Mouse (Mus musculus) layer of hippocampus, postnatal 25 days (tissue): ENCODE measurements around the gene F2rl1. TPM values are rescaled to one million over a fixed set of nuclear protein-coding genes. Genes with fewer than 3 reads are reported as not detected.

Experiments
- DNase-seq, 2 experiments: peaks; one replicate each; pipeline ENCODE4 v3.0.0; 2022; ENCODE audit warnings: mixed read lengths in 2 of 2, low spot score in 1 of 2; ENCODE audit errors: extremely low spot score in 1 of 2
- total RNA-seq, 2 experiments: library from RNA; stranded (reverse); gene quantifications; 2 replicates each; pipeline ENCODE4 v1.2.3; 2021

Gene F2rl1
- total RNA-seq = under 1 TPM; 0.12 to 0.22 TPM

DNA sequence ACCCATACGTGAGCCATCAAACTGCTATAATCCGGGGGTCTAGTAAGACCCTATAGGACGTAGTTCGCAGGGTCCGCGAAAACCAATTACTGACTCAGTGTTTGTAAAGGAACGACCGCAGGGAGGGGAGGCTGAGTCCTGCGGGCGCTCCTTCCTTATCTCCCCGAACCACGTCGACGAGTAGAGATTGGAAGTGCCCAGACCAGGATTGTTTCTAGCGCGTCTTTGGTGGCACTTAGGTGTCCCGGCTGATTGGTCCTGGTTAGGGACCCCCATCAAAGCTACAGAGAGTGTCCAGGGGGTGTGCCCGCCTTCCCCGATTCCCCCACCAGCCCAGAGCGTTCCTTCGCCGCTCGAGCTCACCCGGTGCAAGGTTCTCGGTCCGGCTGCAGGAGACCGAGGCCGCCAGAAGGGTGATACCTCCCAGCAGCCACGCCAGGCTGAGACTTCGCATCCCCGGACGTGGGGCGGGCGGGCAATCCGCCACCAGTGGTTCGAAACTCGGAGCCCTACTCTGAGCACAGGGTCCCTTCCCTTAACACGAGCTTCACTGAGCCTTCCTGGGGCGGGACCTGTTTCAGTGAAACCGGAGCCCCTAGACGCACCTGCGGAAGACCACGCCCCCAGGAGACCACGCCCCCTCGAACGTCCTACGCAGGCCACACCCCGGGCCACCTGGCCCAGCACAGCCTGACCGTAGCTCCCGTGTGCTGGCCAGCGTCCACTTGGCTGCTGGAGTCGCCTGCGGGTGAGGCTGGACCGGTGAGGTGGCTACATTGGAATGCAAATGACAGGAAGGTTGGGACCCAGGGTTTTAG lies at the start of gene F2rl1:
Gene F2rl1 (minus strand): TSS at position 554 of the 818 bp plus-strand sequence.
- DNase-seq = no peak

DNA sequence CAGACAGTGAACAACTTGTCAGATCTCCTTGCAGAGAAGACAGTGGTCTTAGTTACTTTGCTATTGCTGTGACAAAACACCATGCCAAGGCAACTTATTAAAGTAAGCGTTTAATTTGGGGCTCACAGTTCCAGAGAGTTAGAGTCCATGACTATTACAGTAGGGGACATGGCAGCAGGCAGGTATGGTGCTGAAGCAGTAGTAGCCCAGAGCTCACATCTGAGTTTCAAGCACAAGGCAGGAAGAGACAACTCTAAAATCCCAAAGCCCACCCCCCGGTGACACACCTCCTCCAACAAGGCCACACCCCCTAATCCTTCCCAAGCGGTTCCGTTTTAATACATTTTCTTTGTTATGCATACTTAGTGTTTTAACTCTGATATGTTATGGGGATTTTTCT lies 45.9 kb upstream of the F2rl1 start:
- DNase-seq = no peak

DNA sequence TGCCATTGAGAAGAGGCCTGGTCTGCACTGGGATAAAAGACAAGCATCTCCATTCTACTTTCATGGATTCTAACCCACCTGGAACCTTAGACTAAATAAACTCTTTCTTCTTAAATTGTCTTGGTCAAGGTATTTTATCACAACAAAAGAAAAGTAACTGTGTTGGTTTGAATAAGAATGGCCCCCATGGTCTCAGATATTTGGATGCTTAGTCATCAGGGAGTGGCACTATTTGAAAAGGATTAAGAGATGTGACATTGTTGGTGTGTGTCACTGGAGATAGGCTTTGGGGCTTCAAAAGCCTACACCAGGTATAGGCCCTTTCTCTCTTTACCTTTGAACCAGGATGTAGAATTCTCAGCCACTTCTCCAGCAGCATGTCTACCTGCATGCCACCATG lies 44.3 kb upstream of the F2rl1 start:
- no peak for DNase-seq

DNA sequence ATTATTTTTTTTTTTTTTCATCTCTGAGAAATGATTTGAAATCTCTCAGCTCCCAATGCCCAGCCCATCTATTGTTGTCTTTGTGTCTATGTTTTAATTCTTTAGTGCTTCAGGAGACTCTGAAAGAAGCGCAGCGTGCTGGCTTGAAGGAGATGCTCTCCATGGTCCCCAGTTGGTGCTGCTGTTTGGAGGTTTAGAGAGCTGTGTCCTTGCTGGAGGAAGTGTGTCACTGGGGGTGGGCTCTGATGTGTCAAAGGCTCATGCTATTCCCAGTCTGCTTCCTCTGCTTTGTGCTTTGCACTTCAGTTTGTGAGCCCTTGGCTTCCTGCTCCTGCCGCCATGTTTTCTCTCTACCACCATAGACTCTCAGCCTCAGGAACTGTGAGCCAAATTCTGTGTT lies 43.3 kb upstream of the F2rl1 start:
- no peak for DNase-seq

- DNase-seq = no peak
Measured at GRCm38 (mm10) chr13:95566841-95567551, 42.0 kb upstream of the F2rl1 start.

- DNase-seq = peak; percentile 55 to 72
Measured at GRCm38 (mm10) chr13:95563693-95564092, 38.7 kb upstream of the F2rl1 start.

DNA sequence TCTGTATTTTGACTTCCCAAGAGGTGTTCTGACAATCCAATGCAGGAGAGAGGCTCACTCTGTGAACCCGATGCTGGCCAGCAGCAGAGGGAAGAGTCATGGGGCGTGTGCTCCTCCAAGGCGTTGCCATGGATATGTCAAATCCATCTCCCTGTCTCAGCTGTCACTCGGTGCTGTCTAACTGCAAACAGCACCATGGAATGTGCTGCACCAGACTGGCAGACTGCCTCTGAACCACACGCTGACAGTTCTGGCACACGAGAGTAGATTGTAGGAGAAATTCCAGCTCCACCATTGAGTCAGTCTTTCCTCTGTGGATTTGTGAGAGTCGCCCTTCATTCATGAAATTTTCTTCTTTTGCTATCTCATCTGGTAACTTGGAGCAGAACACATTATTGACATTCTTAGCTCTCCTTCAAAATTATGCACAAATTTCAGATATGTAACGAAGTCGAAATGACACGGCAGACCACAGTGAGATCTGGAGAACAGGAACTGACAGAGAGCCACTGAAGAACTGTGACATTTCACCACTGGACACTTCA lies 38.1 kb upstream of the F2rl1 start:
- no peak for DNase-seq

DNA sequence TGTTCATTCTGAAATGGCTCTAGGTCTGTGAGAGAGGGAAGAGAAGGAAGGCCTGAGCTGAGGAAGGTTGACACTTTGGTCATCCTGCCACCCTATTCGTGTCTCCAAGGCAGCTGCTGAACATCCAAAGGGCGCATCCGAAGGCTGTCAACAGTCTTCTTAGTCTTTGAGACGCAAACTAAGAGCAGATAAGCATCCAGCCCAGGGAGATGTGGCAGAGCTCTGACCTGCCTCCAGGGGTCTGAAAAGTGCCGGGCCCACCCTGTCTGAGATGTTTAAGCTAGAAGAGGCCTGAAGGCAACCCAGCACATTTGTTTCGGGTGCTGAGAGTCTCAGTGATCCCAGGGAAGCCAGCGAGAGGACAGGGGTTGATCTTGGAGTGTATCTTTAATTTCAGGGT lies 32.3 kb upstream of the F2rl1 start:
- DNase-seq = no peak

- no peak for DNase-seq
Measured at GRCm38 (mm10) chr13:95553885-95554492, 29.0 kb upstream of the F2rl1 start.

GRCm38 (mm10) chr13:95550636-95551370 lies 25.8 kb upstream of the F2rl1 start:
- DNase-seq = no peak

- DNase-seq = no peak
Measured at GRCm38 (mm10) chr13:95549421-95549820, 24.4 kb upstream of the F2rl1 start.

DNA sequence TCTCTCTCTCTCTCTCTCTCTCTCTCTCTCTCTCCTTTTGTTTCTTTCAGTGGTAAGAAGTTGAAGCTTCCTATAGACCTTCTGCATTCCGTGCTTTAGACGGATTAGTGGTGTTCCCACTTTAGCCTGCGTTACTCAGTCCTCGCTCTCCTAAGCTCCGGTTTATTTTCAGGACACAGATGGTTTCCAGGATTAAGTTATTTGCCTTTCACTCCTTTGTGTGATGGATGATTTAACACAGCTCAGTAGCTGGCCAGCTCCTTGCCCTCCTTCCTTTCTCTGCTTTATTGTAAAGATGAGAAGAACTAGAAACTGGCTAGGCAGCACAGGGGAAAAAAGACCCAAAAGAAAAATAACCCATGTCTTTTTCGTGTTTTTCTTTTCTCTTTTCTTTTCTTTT lies 23.8 kb upstream of the F2rl1 start:
- DNase-seq = no peak

- no peak for DNase-seq
Measured at GRCm38 (mm10) chr13:95548291-95548789, 23.3 kb upstream of the F2rl1 start.

GRCm38 (mm10) chr13:95547090-95547611 lies 22.1 kb upstream of the F2rl1 start:
- DNase-seq = no peak

- DNase-seq = no peak
Measured at GRCm38 (mm10) chr13:95546251-95546650, 21.2 kb upstream of the F2rl1 start.

- no peak for DNase-seq
Measured at GRCm38 (mm10) chr13:95545729-95546186, 20.7 kb upstream of the F2rl1 start.

DNA sequence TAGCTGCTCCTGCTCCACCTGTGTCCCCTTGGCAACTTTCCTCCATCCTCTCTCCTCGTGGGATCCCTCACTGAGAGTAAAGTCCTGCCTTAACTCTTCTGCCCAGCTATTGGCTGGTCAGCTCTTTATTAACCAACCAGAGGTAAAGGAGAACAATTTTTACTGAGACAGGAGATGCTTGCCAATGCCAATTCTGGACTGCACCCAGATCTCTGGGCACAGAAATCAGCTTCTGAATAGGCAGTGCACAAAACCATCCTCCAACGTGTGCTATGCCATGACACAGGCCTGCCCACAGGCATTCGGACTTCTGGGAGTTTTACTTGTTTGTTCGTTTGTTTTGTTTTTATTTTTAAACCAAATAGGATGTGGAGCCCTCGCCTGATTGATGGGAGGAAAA lies 13.0 kb upstream of the F2rl1 start:
- DNase-seq = no peak

GRCm38 (mm10) chr13:95536117-95536493 lies 11.1 kb upstream of the F2rl1 start:
- DNase-seq = no peak

DNA sequence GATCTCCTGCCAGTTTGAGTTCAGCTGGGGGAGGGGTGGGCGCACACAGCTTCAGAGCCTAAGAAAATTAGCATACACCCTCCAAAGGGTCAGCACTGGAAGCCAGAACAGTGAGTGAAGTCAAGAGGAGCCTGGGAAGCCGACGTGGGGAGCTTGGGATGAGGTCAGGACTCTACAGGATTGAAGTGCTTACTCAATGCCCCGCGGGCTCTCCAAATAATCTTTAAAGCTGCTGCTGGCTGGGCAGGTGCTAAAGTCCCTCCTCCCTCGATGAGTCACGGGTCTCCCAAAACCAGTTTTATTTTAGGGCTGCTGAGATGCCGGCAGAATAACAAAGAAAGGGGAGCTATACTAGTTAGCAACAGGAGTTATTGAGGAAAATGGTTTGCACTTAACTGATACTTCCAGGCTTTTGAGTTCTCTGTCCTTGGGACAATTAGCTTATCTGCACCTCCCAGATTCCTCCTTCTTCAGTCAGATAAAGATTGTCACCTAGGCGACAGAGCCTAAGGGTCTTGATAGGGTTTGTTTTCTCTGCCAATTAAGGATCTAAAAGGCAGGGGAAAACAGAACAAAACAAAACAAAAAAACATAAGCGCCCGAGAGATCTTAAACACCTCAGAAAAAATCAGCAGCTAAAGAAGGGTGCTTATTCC lies 10.6 kb upstream of the F2rl1 start:
- DNase-seq = no peak
